Mouse (Mus musculus) olfactory bulb, adult 2 months (tissue): Measurements from ENCODE around the gene Nkap.

Experiments
- CTCF ChIP-seq: fragments of 200-500 bp; IDR thresholded peaks from 2 replicates; pipeline ENCODE4 v1.5.1; 2012; ENCODE audit warnings: low read depth, mild to moderate bottlenecking, low read length, moderate library complexity; ENCODE audit not compliant: insufficient read depth
- POLR2A ChIP-seq: fragments of 200-500 bp; IDR thresholded peaks from 2 replicates; pipeline ENCODE4 v1.6.1; 2012; ENCODE audit warnings: mild to moderate bottlenecking, low read depth, low read length, moderate library complexity; ENCODE audit not compliant: insufficient read depth

DNA sequence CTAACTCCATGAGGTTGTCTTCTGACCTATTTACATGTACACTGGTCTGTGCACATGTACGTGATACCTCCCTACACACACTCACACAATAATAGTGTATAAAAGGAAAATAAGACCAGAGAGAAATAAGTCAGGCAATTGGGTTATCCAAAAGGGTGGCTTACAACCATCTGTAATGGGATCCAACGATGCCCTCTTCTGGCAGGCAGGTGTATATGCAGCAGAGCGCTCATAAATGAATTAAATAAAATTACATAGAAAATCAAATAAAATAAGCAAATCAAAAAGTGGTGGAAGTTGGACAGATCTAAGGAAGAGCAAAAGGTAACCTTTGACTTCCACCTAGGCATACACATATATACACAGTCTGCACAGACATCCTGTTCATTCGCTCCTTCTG is 31.2 kb downstream of the Nkap start:
- no peak for TF ChIP-seq CTCF
- TF ChIP-seq POLR2A, result no peak
